Mouse (Mus musculus): Measurements from ENCODE around the gene Pias3. TPM values are rescaled to one million over a fixed set of nuclear protein-coding genes. Genes with fewer than 3 reads are reported as not detected.
A peak's percentile ranks its signal among the peaks of the same experiment; 100 is the strongest.
"Not testable (repeated sequence)": the region's sequence is repeated elsewhere in the genome, so short reads cannot be mapped to it uniquely, and the experiment has no call there.

Gene Pias3
- 45.1 and 48.9 TPM in 2 replicates for polyA plus RNA-seq (2014; fragmentation: Nextera tagmentation; extraction: Ambion mirVana)

GRCm38 (mm10) chr3:96696198-96696765, at the start of gene Pias3:
Gene Pias3, plus strand, starts transcription at chr3:96696384.
- Histone ChIP-seq H3K4me1 (ENCODE audit: control insufficient read depth, insufficient read depth, low read length) (peaks cover 13% of the 10 kb centered on the region; the same call in 1 of the 2 replicates), H3K36me3 (ENCODE audit: control insufficient read depth, insufficient read depth, low read length) (peaks cover 20% of the 10 kb centered on the region), H3K27me3 (replicated peaks; ENCODE audit: control insufficient read depth, insufficient read depth, low read length) (no peaks in the 10 kb centered on the region), H3K9me3 (ENCODE audit: control insufficient read depth, low read length) (no peaks in the 10 kb centered on the region), H3K9ac (ENCODE audit: low read depth, low read length) (peak within 1 kb of the TSS; percentile 82), H3K4me3 (ENCODE audit: low read depth, low read length) (peak within 1 kb of the TSS; percentile 76), H3K27ac (replicated peaks; ENCODE audit: low read depth, low read length) (peak within 1 kb of the TSS; percentile 93), H3K4me2 (ENCODE audit: low read depth, low read length) (peak within 1 kb of the TSS; percentile 85)
- under 1% methylated on average over 32 of the region's 35 CpGs for WGBS
- ATAC-seq (ENCODE audit: low read depth) (peak; percentile 88), DNase-seq (ENCODE audit: low spot score) (peak; percentile 95)

- 81% methylated on average over 3 of the region's 3 CpGs for WGBS
- no peaks in the 10 kb centered on the region for H3K9me3 ChIP-seq (ENCODE audit: control insufficient read depth, low read length)
- no peak for ATAC-seq (ENCODE audit: low read depth)
Measured at GRCm38 (mm10) chr3:96647365-96647764, 48.8 kb upstream of the Pias3 start.

GRCm38 (mm10) chr3:96660901-96661300, 35.3 kb upstream of the Pias3 start:
- Histone ChIP-seq H3K36me3 (ENCODE audit: control insufficient read depth, insufficient read depth, low read length) (peaks cover 16% of the 10 kb centered on the region; the same call in 1 of the 2 replicates), H3K4me1 (ENCODE audit: control insufficient read depth, insufficient read depth, low read length) (0 out of 2 replicates have a peak, but pooled peaks cover 9% of the 10 kb centered on the region), H3K9ac (ENCODE audit: low read depth, low read length) (no peak overlapping the region), H3K9me3 (ENCODE audit: control insufficient read depth, low read length) (no peaks in the 10 kb centered on the region), H3K4me3 (ENCODE audit: low read depth, low read length) (no peak overlapping the region), H3K4me2 (ENCODE audit: low read depth, low read length) (no peak overlapping the region), H3K27me3 (replicated peaks; ENCODE audit: control insufficient read depth, insufficient read depth, low read length) (no peaks in the 10 kb centered on the region), H3K27ac (replicated peaks; ENCODE audit: low read depth, low read length) (no peak overlapping the region)
- no peak for ATAC-seq (ENCODE audit: low read depth)
- DNase-seq (ENCODE audit: low spot score) = no peak
- WGBS = 89% methylated on average over 2 of the region's 2 CpGs

More at GRCm38 (mm10) chr3:96647365-96647764, 48.8 kb upstream of the Pias3 start:
- no peak for DNase-seq (ENCODE audit: low spot score)
- no peak overlapping the region for H3K27ac ChIP-seq (replicated peaks; ENCODE audit: low read depth, low read length)
- H3K9ac ChIP-seq (ENCODE audit: low read depth, low read length) = no peak overlapping the region
- H3K4me2 ChIP-seq (ENCODE audit: low read depth, low read length) = no peak overlapping the region
- no peaks in the 10 kb centered on the region for H3K27me3 ChIP-seq (replicated peaks; ENCODE audit: control insufficient read depth, insufficient read depth, low read length)
- H3K36me3 ChIP-seq (ENCODE audit: control insufficient read depth, insufficient read depth, low read length) = peaks cover 23% of the 10 kb centered on the region
- no peaks in the 10 kb centered on the region for H3K4me1 ChIP-seq (ENCODE audit: control insufficient read depth, insufficient read depth, low read length)
- no peak overlapping the region for H3K4me3 ChIP-seq (ENCODE audit: low read depth, low read length)

GRCm38 (mm10) chr3:96662731-96663316, 33.4 kb upstream of the Pias3 start:
- Histone ChIP-seq H3K4me1 (ENCODE audit: control insufficient read depth, insufficient read depth, low read length) (0 out of 2 replicates have a peak, but pooled peaks cover 9% of the 10 kb centered on the region), H3K9me3 (ENCODE audit: control insufficient read depth, low read length) (no peaks in the 10 kb centered on the region), H3K9ac (ENCODE audit: low read depth, low read length) (no peak overlapping the region), H3K27ac (replicated peaks; ENCODE audit: low read depth, low read length) (peak overlapping the region; percentile 87), H3K36me3 (ENCODE audit: control insufficient read depth, insufficient read depth, low read length) (no peaks in the 10 kb centered on the region), H3K4me3 (ENCODE audit: low read depth, low read length) (peak overlapping the region; percentile 18; the same call in 1 of the 2 replicates), H3K4me2 (ENCODE audit: low read depth, low read length) (peak overlapping the region; percentile 54), H3K27me3 (replicated peaks; ENCODE audit: control insufficient read depth, insufficient read depth, low read length) (no peaks in the 10 kb centered on the region)
- 31% methylated on average over 8 of the region's 8 CpGs for WGBS
- ATAC-seq (ENCODE audit: low read depth) (no peak), DNase-seq (ENCODE audit: low spot score) (peak; percentile 47)

GRCm38 (mm10) chr3:96663432-96664239, 32.5 kb upstream of the Pias3 start:
- H3K36me3 ChIP-seq (ENCODE audit: control insufficient read depth, insufficient read depth, low read length) = no peaks in the 10 kb centered on the region
- peak overlapping the region; percentile 54 for H3K4me2 ChIP-seq (ENCODE audit: low read depth, low read length)
- 8% methylated on average over 16 of the region's 18 CpGs for WGBS
- ATAC-seq (ENCODE audit: low read depth) = peak; percentile 95
- H3K4me1 ChIP-seq (ENCODE audit: control insufficient read depth, insufficient read depth, low read length) = 0 out of 2 replicates have a peak, but pooled peaks cover 9% of the 10 kb centered on the region
- peak; percentile 96 for DNase-seq (ENCODE audit: low spot score)
- no peaks in the 10 kb centered on the region for H3K9me3 ChIP-seq (ENCODE audit: control insufficient read depth, low read length)
- peak overlapping the region; percentile 18 for H3K4me3 ChIP-seq (ENCODE audit: low read depth, low read length)
- H3K9ac ChIP-seq (ENCODE audit: low read depth, low read length) = peak overlapping the region; percentile 36; the same call in 1 of the 2 replicates
- peak overlapping the region; percentile 87 for H3K27ac ChIP-seq (replicated peaks; ENCODE audit: low read depth, low read length)
- no peaks in the 10 kb centered on the region for H3K27me3 ChIP-seq (replicated peaks; ENCODE audit: control insufficient read depth, insufficient read depth, low read length)

- H3K9me3 ChIP-seq (ENCODE audit: control insufficient read depth, low read length); H3K4me1 ChIP-seq (ENCODE audit: control insufficient read depth, insufficient read depth, low read length); H3K27ac ChIP-seq (replicated peaks; ENCODE audit: low read depth, low read length); H3K4me3 ChIP-seq (ENCODE audit: low read depth, low read length); H3K4me2 ChIP-seq (ENCODE audit: low read depth, low read length); ATAC-seq (ENCODE audit: low read depth); H3K9ac ChIP-seq (ENCODE audit: low read depth, low read length); H3K27me3 ChIP-seq (replicated peaks; ENCODE audit: control insufficient read depth, insufficient read depth, low read length); H3K36me3 ChIP-seq (ENCODE audit: control insufficient read depth, insufficient read depth, low read length); DNase-seq (ENCODE audit: low spot score): not testable (repeated sequence)
- WGBS = 87% methylated on average over 7 of the region's 7 CpGs
Measured at GRCm38 (mm10) chr3:96665732-96666363, 30.3 kb upstream of the Pias3 start.

- H3K4me3 ChIP-seq (ENCODE audit: low read depth, low read length) = no peak overlapping the region
- no peak overlapping the region for H3K9ac ChIP-seq (ENCODE audit: low read depth, low read length)
- no peaks in the 10 kb centered on the region for H3K9me3 ChIP-seq (ENCODE audit: control insufficient read depth, low read length)
- no peak for ATAC-seq (ENCODE audit: low read depth)
- no peaks in the 10 kb centered on the region for H3K36me3 ChIP-seq (ENCODE audit: control insufficient read depth, insufficient read depth, low read length)
- no peak overlapping the region for H3K27ac ChIP-seq (replicated peaks; ENCODE audit: low read depth, low read length)
- H3K4me1 ChIP-seq (ENCODE audit: control insufficient read depth, insufficient read depth, low read length) = 0 out of 2 replicates have a peak, but pooled peaks cover 9% of the 10 kb centered on the region
- H3K4me2 ChIP-seq (ENCODE audit: low read depth, low read length) = no peak overlapping the region
- 90% methylated on average over 5 of the region's 5 CpGs for WGBS
- H3K27me3 ChIP-seq (replicated peaks; ENCODE audit: control insufficient read depth, insufficient read depth, low read length) = no peaks in the 10 kb centered on the region
- DNase-seq (ENCODE audit: low spot score) = no peak
Measured at GRCm38 (mm10) chr3:96666916-96667315, 29.3 kb upstream of the Pias3 start.

- no peaks in the 10 kb centered on the region for H3K36me3 ChIP-seq (ENCODE audit: control insufficient read depth, insufficient read depth, low read length)
- H3K4me1 ChIP-seq (ENCODE audit: control insufficient read depth, insufficient read depth, low read length) = 0 out of 2 replicates have a peak, but pooled peaks cover 9% of the 10 kb centered on the region
- WGBS = 34% methylated on average over 1 of the region's 1 CpGs
- no peak overlapping the region for H3K9ac ChIP-seq (ENCODE audit: low read depth, low read length)
- no peak overlapping the region for H3K27ac ChIP-seq (replicated peaks; ENCODE audit: low read depth, low read length)
- ATAC-seq (ENCODE audit: low read depth) (no peak), DNase-seq (ENCODE audit: low spot score) (no peak)
- no peak overlapping the region for H3K4me3 ChIP-seq (ENCODE audit: low read depth, low read length)
- no peak overlapping the region for H3K4me2 ChIP-seq (ENCODE audit: low read depth, low read length)
- H3K9me3 ChIP-seq (ENCODE audit: control insufficient read depth, low read length) = no peaks in the 10 kb centered on the region
- no peaks in the 10 kb centered on the region for H3K27me3 ChIP-seq (replicated peaks; ENCODE audit: control insufficient read depth, insufficient read depth, low read length)
Measured at GRCm38 (mm10) chr3:96667316-96667715, 28.9 kb upstream of the Pias3 start.
